8 mouse cellular contexts compared by ENCODE assay signal in genomic region chr12:77949474-77950017, GRCm38 (mm10).
DNase-seq lines count a peak whose midpoint lies in the region; ATAC-seq lines count a peak whose summit lies in the region.

No protein-coding gene starts in this region.

- H3K36me3 ChIP-seq in forebrain, embryonic 13.5 days (ENCODE audit: poor library complexity, severe bottlenecking) = no peaks in the 10 kb centered on the region
- no peaks in the 10 kb centered on the region for H3K36me3 ChIP-seq in forebrain, embryonic 11.5 days (ENCODE audit: control insufficient read depth, insufficient read depth, low read length)
- H3K36me3 ChIP-seq in embryonic facial prominence, embryonic 10.5 days (replicated peaks) = no peaks in the 10 kb centered on the region
- H3K36me3 ChIP-seq in hindbrain, embryonic 15.5 days = no peaks in the 10 kb centered on the region
- no peaks in the 10 kb centered on the region for H3K36me3 ChIP-seq in lung, embryonic 15.5 days

- no peaks in the 10 kb centered on the region for H3K27me3 ChIP-seq in forebrain, embryonic 13.5 days
- no peaks in the 10 kb centered on the region for H3K27me3 ChIP-seq in forebrain, embryonic 11.5 days (ENCODE audit: control insufficient read depth, insufficient read depth, low read length)
- no peaks in the 10 kb centered on the region for H3K27me3 ChIP-seq in embryonic facial prominence, embryonic 10.5 days (replicated peaks; ENCODE audit: low read depth, poor library complexity, severe bottlenecking)
- no peaks in the 10 kb centered on the region for H3K27me3 ChIP-seq in hindbrain, embryonic 15.5 days
- peaks cover 3% of the 10 kb centered on the region; the same call in 1 of the 2 replicates for H3K27me3 ChIP-seq in lung, embryonic 15.5 days

- DNase-seq in forebrain, embryonic 11.5 days (ENCODE audit: low spot score) = no peak
- peak; percentile 25 for DNase-seq in embryonic facial prominence, embryonic 10.5 days (ENCODE audit: low spot score)
- DNase-seq in layer of hippocampus, adult 9-11 months = peak; percentile 59
- DNase-seq in retina, embryonic 14.5 days (ENCODE audit: low spot score) = peak; percentile 47
- no peak for DNase-seq in ovary, postnatal 10 days (ENCODE audit: low spot score)

- H3K4me2 ChIP-seq in forebrain, embryonic 13.5 days = peak overlapping the region; percentile 42
- H3K4me2 ChIP-seq in forebrain, embryonic 11.5 days (ENCODE audit: low read depth, low read length, severe bottlenecking) = no peak overlapping the region
- peak overlapping the region; percentile 55 for H3K4me2 ChIP-seq in hindbrain, embryonic 15.5 days
- H3K4me2 ChIP-seq in lung, embryonic 15.5 days = peak overlapping the region; percentile 56

- H3K9ac ChIP-seq in forebrain, embryonic 13.5 days = no peak overlapping the region
- H3K9ac ChIP-seq in forebrain, embryonic 11.5 days (ENCODE audit: low read length) = no peak overlapping the region
- H3K9ac ChIP-seq in hindbrain, embryonic 15.5 days = no peak overlapping the region
- H3K9ac ChIP-seq in lung, embryonic 15.5 days = 0 out of 2 replicates have a peak overlapping the region, but pooled peaks have one; percentile 11

- H3K4me1 ChIP-seq in forebrain, embryonic 13.5 days = peaks cover 13% of the 10 kb centered on the region
- no peaks in the 10 kb centered on the region for H3K4me1 ChIP-seq in forebrain, embryonic 11.5 days (replicated peaks; ENCODE audit: control insufficient read depth, insufficient read depth, low read length)
- H3K4me1 ChIP-seq in embryonic facial prominence, embryonic 10.5 days = peaks cover 6% of the 10 kb centered on the region
- peaks cover 11% of the 10 kb centered on the region; the same call in 1 of the 2 replicates for H3K4me1 ChIP-seq in hindbrain, embryonic 15.5 days (replicated peaks)
- peaks cover 10% of the 10 kb centered on the region; the same call in 1 of the 2 replicates for H3K4me1 ChIP-seq in lung, embryonic 15.5 days

- H3K9me3 ChIP-seq in forebrain, embryonic 13.5 days (replicated peaks) = no peaks in the 10 kb centered on the region
- no peaks in the 10 kb centered on the region for H3K9me3 ChIP-seq in forebrain, embryonic 11.5 days (ENCODE audit: control insufficient read depth, low read length)
- no peaks in the 10 kb centered on the region for H3K9me3 ChIP-seq in embryonic facial prominence, embryonic 10.5 days
- H3K9me3 ChIP-seq in hindbrain, embryonic 15.5 days = no peaks in the 10 kb centered on the region
- no peaks in the 10 kb centered on the region for H3K9me3 ChIP-seq in lung, embryonic 15.5 days

- 32% methylated on average over 16 of the region's 16 CpGs for WGBS in forebrain, embryonic 13.5 days
- WGBS in forebrain, embryonic 11.5 days = 45% methylated on average over 16 of the region's 16 CpGs
- 45% methylated on average over 16 of the region's 16 CpGs for WGBS in embryonic facial prominence, embryonic 10.5 days
- WGBS in hindbrain, embryonic 15.5 days = 29% methylated on average over 16 of the region's 16 CpGs
- WGBS in lung, embryonic 15.5 days = 14% methylated on average over 16 of the region's 16 CpGs

- peak; percentile 84 for ATAC-seq in forebrain, embryonic 13.5 days
- no peak for ATAC-seq in forebrain, embryonic 11.5 days (replicated peaks; ENCODE audit: low FRiP score)
- ATAC-seq in hindbrain, embryonic 15.5 days (ENCODE audit: low FRiP score, low read depth) = peak; percentile 69
- ATAC-seq in lung, embryonic 15.5 days (ENCODE audit: borderline replicate concordance, extremely low read depth, low FRiP score, low TSS enrichment) = peak; percentile 89; the same call in 1 of the 2 replicates

- H3K27ac ChIP-seq in forebrain, embryonic 13.5 days = peak overlapping the region; percentile 51
- H3K27ac ChIP-seq in forebrain, embryonic 11.5 days (ENCODE audit: low read depth, low read length) = no peak overlapping the region
- H3K27ac ChIP-seq in embryonic facial prominence, embryonic 10.5 days (replicated peaks) = no peak overlapping the region
- peak overlapping the region; percentile 21 for H3K27ac ChIP-seq in hindbrain, embryonic 15.5 days (replicated peaks)
- H3K27ac ChIP-seq in lung, embryonic 15.5 days = peak overlapping the region; percentile 47; the same call in 1 of the 2 replicates

- peak overlapping the region; percentile 14; the same call in 1 of the 2 replicates for H3K4me3 ChIP-seq in forebrain, embryonic 13.5 days
- H3K4me3 ChIP-seq in forebrain, embryonic 11.5 days (ENCODE audit: low read depth, low read length) = no peak overlapping the region
- peak overlapping the region; percentile 30; the same call in 1 of the 2 replicates for H3K4me3 ChIP-seq in embryonic facial prominence, embryonic 10.5 days
- H3K4me3 ChIP-seq in hindbrain, embryonic 15.5 days = peak overlapping the region; percentile 23
- peak overlapping the region; percentile 28 for H3K4me3 ChIP-seq in lung, embryonic 15.5 days

Comparison
In these comparisons a context has a peak if more than half of its experiments do, and no peak if none do; other contexts are left out.
1. H3K27ac ChIP-seq: peak in forebrain, embryonic 13.5 days (single experiment), hindbrain, embryonic 15.5 days (single experiment) and lung, embryonic 15.5 days (single experiment); none in forebrain, embryonic 11.5 days (single experiment) and embryonic facial prominence, embryonic 10.5 days (single experiment).
2. DNase-seq: peak in embryonic facial prominence, embryonic 10.5 days (single experiment), layer of hippocampus, adult 9-11 months (single experiment) and retina, embryonic 14.5 days (single experiment); none in forebrain, embryonic 11.5 days (single experiment) and ovary, postnatal 10 days (single experiment).